Mouse (Mus musculus) hindbrain, embryonic 16.5 days (tissue): ENCODE results near the gene Rasgrp3. TPM values are rescaled to one million over a fixed set of nuclear protein-coding genes. Genes with fewer than 3 reads are reported as not detected.

Source experiments
- ATAC-seq: fragments of 200-750 bp; cut with Nextera tagmentation; 2 replicates; pipeline ENCODE4 v1.8.0; 2017; ENCODE audit warnings: moderate TSS enrichment, moderate library complexity
- H3K27ac ChIP-seq: fragments of 300-500 bp; sonication (generic); 2 replicates; pipeline ENCODE4 v1.5.1; 2014; ENCODE audit warnings: low read depth, mild to moderate bottlenecking, control low read depth, low read length, moderate library complexity
- H3K27me3 ChIP-seq: fragments of 300-500 bp; sonication (generic); replicated peaks from 2 replicates; pipeline ENCODE4 v1.6.1; 2014; ENCODE audit warnings: low read length; ENCODE audit not compliant: control insufficient read depth, insufficient read depth
- H3K36me3 ChIP-seq: fragments of 300-500 bp; sonication (generic); 2 replicates; pipeline ENCODE4 v1.6.1; 2014; ENCODE audit warnings: mild to moderate bottlenecking, low read length, moderate library complexity, mixed read lengths; ENCODE audit not compliant: control insufficient read depth, insufficient read depth
- H3K4me1 ChIP-seq: fragments of 300-500 bp; sonication (generic); 2 replicates; pipeline ENCODE4 v1.6.1; 2014; ENCODE audit warnings: low read depth, low read length; ENCODE audit not compliant: control insufficient read depth, insufficient read depth
- H3K4me2 ChIP-seq: fragments of 300-500 bp; sonication (generic); 2 replicates; pipeline ENCODE4 v1.6.1; 2014; ENCODE audit warnings: mild to moderate bottlenecking, low read length, control low read depth, moderate library complexity
- H3K4me3 ChIP-seq: fragments of 300-500 bp; sonication (generic); 2 replicates; pipeline ENCODE4 v1.5.1; 2014; ENCODE audit warnings: mild to moderate bottlenecking, low read length, control low read depth, moderate library complexity
- H3K9ac ChIP-seq: fragments of 300-500 bp; sonication (generic); 2 replicates; pipeline ENCODE4 v1.6.1; 2014; ENCODE audit warnings: low read depth, mild to moderate bottlenecking, control low read depth, low read length, moderate library complexity
- H3K9me3 ChIP-seq: fragments of 300-500 bp; sonication (generic); 2 replicates; pipeline ENCODE4 v1.6.1; 2014; ENCODE audit warnings: mild to moderate bottlenecking, low read length, moderate library complexity; ENCODE audit not compliant: control insufficient read depth
- WGBS: fragments of 180-500 bp; shearing (Covaris S2); extraction: QIAGEN DNeasy Blood & Tissue Kit; methylation state at CpG from one replicate; pipeline ENCODE4 v1.1.7; 2014; 5-methylcytosine and 5-hydroxymethylcytosine counted together
- polyA plus RNA-seq: library from polyadenylated mRNA; unstranded; fragments of >200 nt; fragmentation: Nextera tagmentation; extraction: Ambion mirVana; gene quantifications from 2 replicates; pipeline ENCODE4 v1.2.1, GENCODE M21; 2015

Rasgrp3 gene
- 6.6 and 7.0 TPM in 2 replicates for polyA plus RNA-seq

DNA sequence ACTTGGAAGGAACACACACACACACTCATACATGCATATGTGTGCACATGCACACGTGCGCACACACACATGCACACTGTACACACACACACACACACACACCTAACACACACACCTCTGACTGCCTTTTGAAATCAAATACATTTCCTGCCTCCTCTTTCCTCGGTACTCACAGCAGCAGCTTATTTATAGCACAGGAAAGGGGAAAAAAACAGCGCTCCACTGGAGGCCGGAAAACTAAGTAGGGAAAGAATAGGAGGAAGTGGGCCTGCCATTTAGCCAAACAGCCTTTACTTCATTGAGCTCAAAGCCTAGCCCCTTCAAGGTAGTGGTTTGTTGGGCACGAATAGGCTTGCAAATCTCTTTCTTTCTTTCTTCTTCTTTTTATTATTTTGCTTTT, at the start of gene Rasgrp3:
Gene Rasgrp3 (plus strand): TSS at position 298 of the 400 bp plus-strand sequence.
- H3K27ac ChIP-seq = no peak within 1 kb of the TSS
- H3K4me2 ChIP-seq = no peak within 1 kb of the TSS
- H3K27me3 ChIP-seq = no peaks in the 10 kb centered on the region
- no peaks in the 10 kb centered on the region for H3K36me3 ChIP-seq
- H3K9ac ChIP-seq = no peak within 1 kb of the TSS
- H3K4me1 ChIP-seq = no peaks in the 10 kb centered on the region
- no peaks in the 10 kb centered on the region for H3K9me3 ChIP-seq
- 78% methylated on average over 6 of the region's 6 CpGs for WGBS
- no peak for ATAC-seq
- H3K4me3 ChIP-seq = peak within 1 kb of the TSS; percentile 4; the same call in 1 of the 2 replicates

DNA sequence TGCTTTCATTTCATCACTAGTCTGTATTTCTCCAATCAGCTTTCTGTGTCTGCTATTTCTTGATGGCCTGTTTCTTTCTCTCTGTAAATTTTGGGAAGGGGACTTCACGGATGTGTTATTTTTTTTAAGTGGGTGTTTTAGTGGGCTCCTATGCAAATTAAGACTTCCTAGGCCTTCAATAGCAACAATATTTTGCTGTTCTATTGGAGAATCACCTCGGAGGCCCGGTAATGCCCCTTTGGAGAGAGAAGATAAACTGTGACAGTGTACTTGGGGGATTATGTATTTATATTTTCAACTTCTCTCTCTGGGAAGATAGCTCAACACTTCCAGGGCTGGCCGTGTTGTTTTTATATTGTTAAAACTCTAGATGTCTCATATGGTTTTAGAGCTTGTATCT, 47.3 kb upstream of the Rasgrp3 start:
- Histone ChIP-seq H3K4me2 (no peak overlapping the region), H3K27ac (no peak overlapping the region), H3K4me3 (no peak overlapping the region), H3K9me3 (no peaks in the 10 kb centered on the region), H3K36me3 (no peaks in the 10 kb centered on the region), H3K27me3 (no peaks in the 10 kb centered on the region), H3K4me1 (no peaks in the 10 kb centered on the region), H3K9ac (no peak overlapping the region)
- 79% methylated on average over 4 of the region's 4 CpGs for WGBS
- no peak for ATAC-seq

DNA sequence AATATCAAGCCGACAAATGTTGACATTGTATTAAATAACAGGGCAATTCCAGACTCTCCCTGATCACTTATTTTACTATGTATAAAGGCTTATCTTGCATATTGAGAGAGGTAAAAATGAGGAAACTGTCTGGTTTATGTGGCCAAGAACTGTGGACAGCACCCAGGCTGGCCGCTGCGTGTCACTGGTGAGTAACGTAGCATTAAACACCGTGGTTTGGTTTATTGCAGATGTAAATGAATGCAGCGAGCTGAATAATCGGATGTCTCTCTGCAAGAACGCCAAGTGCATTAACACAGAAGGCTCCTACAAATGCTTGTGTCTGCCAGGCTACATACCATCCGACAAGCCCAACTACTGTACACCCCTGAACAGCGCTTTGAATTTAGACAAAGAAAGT, 45.6 kb upstream of the Rasgrp3 start:
- Histone ChIP-seq H3K9ac (no peak overlapping the region), H3K36me3 (no peaks in the 10 kb centered on the region), H3K27ac (no peak overlapping the region), H3K27me3 (no peaks in the 10 kb centered on the region), H3K4me3 (no peak overlapping the region), H3K4me1 (no peaks in the 10 kb centered on the region), H3K4me2 (no peak overlapping the region), H3K9me3 (no peaks in the 10 kb centered on the region)
- ATAC-seq = no peak
- 69% methylated on average over 10 of the region's 10 CpGs for WGBS

DNA sequence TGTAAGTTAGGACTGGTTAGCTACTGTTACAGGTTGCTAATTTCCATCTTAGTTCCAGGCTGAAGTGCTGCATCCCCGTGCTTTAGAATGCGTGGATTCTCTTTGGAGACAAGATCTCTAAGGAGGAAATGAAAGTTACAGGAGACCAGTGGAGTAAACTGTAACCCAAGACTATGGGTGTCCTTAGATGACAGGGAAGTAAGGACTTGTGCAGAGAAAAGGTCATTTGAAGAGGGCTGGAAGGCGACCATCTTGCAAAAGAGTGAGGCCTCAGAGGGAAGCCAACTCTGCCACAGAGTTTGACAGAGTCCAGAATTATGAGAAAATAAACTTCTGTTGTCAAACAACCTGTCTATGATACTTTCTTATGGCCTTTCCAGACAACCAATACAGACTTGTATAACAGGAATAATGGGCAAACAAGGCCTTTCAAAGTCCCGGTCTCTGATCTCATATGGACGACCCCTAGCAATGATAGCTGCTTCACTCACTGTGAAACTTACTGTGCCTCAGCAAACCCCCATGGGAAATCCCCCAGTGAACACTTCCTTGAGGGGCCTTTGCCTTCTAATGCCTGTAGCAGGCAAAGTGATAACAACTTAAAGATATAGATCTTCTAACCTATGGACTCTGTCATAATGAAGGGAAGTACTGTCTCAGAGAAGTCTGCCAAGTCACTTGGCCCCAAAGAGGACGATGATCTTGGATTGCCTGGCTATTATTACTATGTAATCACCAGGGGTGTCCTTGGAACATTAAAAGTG, 44.1 kb upstream of the Rasgrp3 start:
- no peaks in the 10 kb centered on the region for H3K9me3 ChIP-seq
- no peak overlapping the region for H3K27ac ChIP-seq
- ATAC-seq = no peak
- no peaks in the 10 kb centered on the region for H3K4me1 ChIP-seq
- no peaks in the 10 kb centered on the region for H3K36me3 ChIP-seq
- no peaks in the 10 kb centered on the region for H3K27me3 ChIP-seq
- no peak overlapping the region for H3K4me2 ChIP-seq
- no peak overlapping the region for H3K9ac ChIP-seq
- 94% methylated on average over 6 of the region's 6 CpGs for WGBS
- no peak overlapping the region for H3K4me3 ChIP-seq

DNA sequence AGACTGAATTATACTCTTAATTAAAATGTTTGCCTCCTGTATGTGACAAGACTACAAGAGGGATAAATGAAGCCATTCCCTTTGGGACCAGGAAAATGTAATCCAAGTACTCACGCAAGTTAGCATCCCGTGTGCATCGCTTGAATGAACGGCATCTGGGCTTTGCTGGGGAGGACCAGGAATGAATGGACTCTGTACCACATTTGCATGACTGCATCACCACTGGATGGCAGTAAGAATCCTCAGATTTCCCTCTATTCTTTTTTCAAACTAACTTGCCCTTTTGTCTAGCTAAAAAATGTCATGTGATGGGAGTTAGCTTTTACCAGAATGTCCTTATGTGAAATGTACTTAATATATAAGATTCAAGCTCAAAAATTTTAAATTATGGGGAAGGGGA, 29.3 kb upstream of the Rasgrp3 start:
- 27% methylated on average over 4 of the region's 4 CpGs for WGBS
- no peak overlapping the region for H3K4me2 ChIP-seq
- no peaks in the 10 kb centered on the region for H3K27me3 ChIP-seq
- H3K36me3 ChIP-seq = no peaks in the 10 kb centered on the region
- no peaks in the 10 kb centered on the region for H3K9me3 ChIP-seq
- no peak overlapping the region for H3K9ac ChIP-seq
- H3K4me1 ChIP-seq = no peaks in the 10 kb centered on the region
- no peak overlapping the region for H3K4me3 ChIP-seq
- peak; percentile 45; the same call in 1 of the 2 replicates for ATAC-seq
- no peak overlapping the region for H3K27ac ChIP-seq

DNA sequence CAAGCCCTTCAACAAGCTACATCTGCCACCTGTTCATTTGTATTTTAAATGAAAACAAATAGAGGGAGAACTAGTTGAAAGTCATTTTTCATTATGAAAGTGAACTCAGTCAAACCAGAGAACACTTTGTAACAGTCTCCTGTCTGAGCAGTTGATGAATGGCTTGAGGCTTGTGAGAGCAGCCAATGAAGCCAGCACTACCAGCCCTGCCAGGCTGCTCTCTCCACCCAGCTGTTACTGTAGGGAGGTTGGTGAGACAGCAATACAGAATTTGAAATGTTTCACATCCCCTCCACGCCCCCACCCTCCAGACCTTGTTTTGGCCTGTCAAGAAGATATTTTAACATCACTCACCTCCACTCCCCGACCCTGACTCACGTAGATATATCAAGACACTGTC, 18.8 kb upstream of the Rasgrp3 start:
- ATAC-seq = no peak
- Histone ChIP-seq H3K9me3 (no peaks in the 10 kb centered on the region; the same call in 1 of the 2 replicates), H3K27me3 (no peaks in the 10 kb centered on the region), H3K36me3 (no peaks in the 10 kb centered on the region), H3K4me1 (no peaks in the 10 kb centered on the region), H3K27ac (no peak overlapping the region), H3K4me3 (no peak overlapping the region), H3K9ac (no peak overlapping the region), H3K4me2 (no peak overlapping the region)
- 89% methylated on average over 3 of the region's 3 CpGs for WGBS

DNA sequence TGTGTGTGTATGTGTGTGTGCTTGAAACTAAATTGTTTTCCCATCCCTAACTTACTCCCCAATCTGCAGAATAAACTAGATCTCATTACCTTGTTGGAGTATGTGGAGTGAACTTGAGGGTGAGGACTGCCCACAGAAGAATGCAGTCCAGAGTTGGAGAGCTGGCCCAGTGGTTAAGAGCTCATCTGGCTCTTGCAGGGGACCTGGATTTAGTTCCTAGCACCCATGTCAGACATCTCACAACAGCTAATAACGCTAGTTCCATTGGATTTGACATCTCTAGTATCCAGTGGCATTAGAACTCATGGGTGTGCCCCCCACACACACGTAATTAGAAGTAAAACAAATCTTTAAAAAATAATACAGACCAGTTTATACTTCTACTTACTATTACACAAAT, 1.5 kb upstream of the Rasgrp3 start:
- Histone ChIP-seq H3K27me3 (no peaks in the 10 kb centered on the region), H3K9ac (no peak overlapping the region), H3K36me3 (no peaks in the 10 kb centered on the region), H3K4me2 (no peak overlapping the region), H3K4me3 (no peak overlapping the region), H3K4me1 (no peaks in the 10 kb centered on the region), H3K9me3 (no peaks in the 10 kb centered on the region), H3K27ac (no peak overlapping the region)
- no peak for ATAC-seq
- 90% methylated on average over 2 of the region's 2 CpGs for WGBS

DNA sequence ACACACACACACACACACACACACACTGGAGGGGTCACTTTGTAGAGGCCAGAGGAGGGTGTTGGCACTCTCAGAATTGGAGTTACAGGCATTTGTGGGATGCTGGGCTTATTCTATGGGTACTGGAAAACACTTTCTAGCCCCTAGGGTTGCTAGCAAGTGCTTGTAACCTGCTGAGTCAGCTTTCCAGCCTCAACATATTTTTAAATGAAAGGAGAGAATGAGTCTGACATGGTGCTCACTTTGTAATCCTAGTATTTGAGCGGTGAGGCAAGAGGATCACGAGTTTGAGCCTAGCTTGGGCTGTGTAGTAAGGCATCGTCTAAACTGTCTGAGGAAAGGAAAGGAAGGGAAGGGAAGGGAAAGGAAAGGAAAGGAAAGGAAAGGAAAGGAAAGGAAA, 825 bp upstream of the Rasgrp3 start:
- no peak overlapping the region for H3K9ac ChIP-seq
- H3K36me3 ChIP-seq = no peaks in the 10 kb centered on the region
- WGBS = 85% methylated on average over 3 of the region's 3 CpGs
- no peak overlapping the region for H3K27ac ChIP-seq
- ATAC-seq = no peak
- no peaks in the 10 kb centered on the region for H3K4me1 ChIP-seq
- H3K27me3 ChIP-seq = no peaks in the 10 kb centered on the region
- H3K9me3 ChIP-seq = no peaks in the 10 kb centered on the region
- no peak overlapping the region for H3K4me2 ChIP-seq
- H3K4me3 ChIP-seq = no peak overlapping the region

DNA sequence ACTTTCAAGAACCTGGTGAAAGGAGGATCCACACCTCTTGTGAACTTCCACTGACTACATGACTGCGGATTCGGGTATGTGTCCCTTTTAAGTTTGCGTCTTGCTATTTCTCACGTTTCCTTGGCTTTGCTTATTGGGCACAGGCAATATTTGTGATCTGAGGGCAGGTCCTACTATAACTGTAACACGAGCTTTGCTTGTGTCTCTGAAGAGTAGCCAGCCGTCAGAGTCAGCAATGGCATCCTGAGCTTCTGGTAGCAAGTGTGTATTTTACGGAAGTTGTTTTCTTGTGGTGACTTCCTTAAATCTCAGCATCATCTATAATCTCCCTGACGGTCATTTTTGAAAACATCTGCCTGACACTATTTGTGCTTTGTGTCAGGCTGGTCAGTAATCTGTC, 399 bp downstream of the Rasgrp3 start:
- no peak overlapping the region for H3K4me2 ChIP-seq
- WGBS = 90% methylated on average over 8 of the region's 8 CpGs
- peak overlapping the region; percentile 4; the same call in 1 of the 2 replicates for H3K4me3 ChIP-seq
- ATAC-seq = no peak
- H3K36me3 ChIP-seq = no peaks in the 10 kb centered on the region
- H3K9ac ChIP-seq = no peak overlapping the region
- no peaks in the 10 kb centered on the region for H3K27me3 ChIP-seq
- no peaks in the 10 kb centered on the region for H3K9me3 ChIP-seq
- H3K27ac ChIP-seq = no peak overlapping the region
- H3K4me1 ChIP-seq = no peaks in the 10 kb centered on the region
